Mouse (Mus musculus) stomach, postnatal 0 days (tissue): Measurements from ENCODE around the gene Atxn7l3.

Experiments
- CTCF ChIP-seq: IDR thresholded peaks from 2 replicates; pipeline ENCODE4 v1.5.1; 2016; ENCODE audit warnings: antibody characterized with exemption, low read depth, mild to moderate bottlenecking, moderate library complexity
- EP300 ChIP-seq: optimal IDR thresholded peaks from 2 replicates; pipeline ENCODE3; 2016; ENCODE audit warnings: antibody characterized with exemption

DNA sequence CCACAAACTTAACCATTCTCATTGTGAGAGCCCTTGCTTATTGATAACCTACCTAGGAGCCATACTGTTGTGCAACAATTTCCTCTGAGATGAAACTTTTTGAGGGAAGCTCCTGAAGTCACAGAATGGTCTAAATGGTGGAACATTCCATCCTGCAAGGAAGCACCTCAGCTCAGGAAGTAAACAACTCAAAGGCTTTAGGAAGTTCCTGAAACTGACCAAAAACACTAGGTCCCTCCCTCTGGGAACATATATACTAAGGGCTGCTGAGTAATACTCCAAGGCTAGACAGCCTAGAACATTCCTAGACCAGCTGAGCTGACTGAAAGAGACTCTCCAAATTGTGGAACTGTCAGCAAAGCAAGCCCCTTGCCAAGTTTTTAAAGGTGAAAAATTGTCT is 36.6 kb upstream of the Atxn7l3 start:
- TF ChIP-seq EP300 (no peak), CTCF (no peak)
